Mouse (Mus musculus) kidney, postnatal 0 days (tissue): ENCODE results near the gene Gm37240. TPM values are rescaled to one million over a fixed set of nuclear protein-coding genes. Genes with fewer than 3 reads are reported as not detected.
A peak's percentile ranks its signal among the peaks of the same experiment; 100 is the strongest.

Source experiments
- ATAC-seq: fragments of 200-750 bp; cut with Nextera tagmentation; replicated peaks from 2 replicates; pipeline ENCODE4 v1.8.0; 2017; ENCODE audit warnings: low read depth, moderate number of reproducible peaks, moderate TSS enrichment, moderate library complexity; ENCODE audit not compliant: low FRiP score
- DNase-seq: peaks from one replicate; pipeline ENCODE4 v3.0.0-alpha.2; 2016; ENCODE audit warnings: low spot score
- H3K27ac ChIP-seq: fragments of 300-500 bp; sonication (generic); 2 replicates; pipeline ENCODE4 v1.5.1; 2014; ENCODE audit warnings: mild to moderate bottlenecking
- H3K27me3 ChIP-seq: fragments of 300-500 bp; sonication (generic); 2 replicates; pipeline ENCODE4 v1.6.1; 2014; ENCODE audit warnings: low read length, mixed read lengths; ENCODE audit not compliant: insufficient read depth
- H3K36me3 ChIP-seq: fragments of 300-500 bp; sonication (generic); 2 replicates; pipeline ENCODE4 v1.6.1; 2014; ENCODE audit warnings: low read length, mixed read lengths; ENCODE audit not compliant: insufficient read depth
- H3K4me1 ChIP-seq: fragments of 300-500 bp; sonication (generic); replicated peaks from 2 replicates; pipeline ENCODE4 v1.6.1; 2014; ENCODE audit warnings: antibody characterized with exemption, low read length, mixed read lengths; ENCODE audit not compliant: insufficient read depth
- H3K4me2 ChIP-seq: fragments of 300-500 bp; sonication (generic); 2 replicates; pipeline ENCODE4 v1.6.1; 2014; ENCODE audit warnings: mild to moderate bottlenecking, low read length, moderate library complexity, mixed read lengths
- H3K4me3 ChIP-seq: fragments of 300-500 bp; sonication (generic); replicated peaks from 2 replicates; pipeline ENCODE4 v1.5.1; 2014; ENCODE audit warnings: low read depth, low read length
- H3K9ac ChIP-seq: fragments of 300-500 bp; sonication (generic); 2 replicates; pipeline ENCODE4 v1.6.1; 2014; ENCODE audit warnings: low read depth, low read length
- H3K9me3 ChIP-seq: fragments of 300-500 bp; sonication (generic); replicated peaks from 2 replicates; pipeline ENCODE4 v1.6.1; 2016; ENCODE audit warnings: low read length, inconsistent platforms, mixed read lengths
- CTCF ChIP-seq: IDR thresholded peaks from 2 replicates; pipeline ENCODE4 v1.5.1; 2016; ENCODE audit warnings: antibody characterized with exemption, low read depth, mild to moderate bottlenecking, moderate library complexity
- WGBS: fragments of 180-500 bp; shearing (Covaris S2); extraction: QIAGEN DNeasy Blood & Tissue Kit; methylation state at CpG from one replicate; pipeline ENCODE4 v1.1.7; 2014; 5-methylcytosine and 5-hydroxymethylcytosine counted together
- polyA plus RNA-seq: library from polyadenylated mRNA; unstranded; fragments of >200 nt; fragmentation: Nextera tagmentation; extraction: Ambion mirVana; gene quantifications from 2 replicates; pipeline ENCODE4 v1.2.1, GENCODE M21; 2015

Gene Gm37240
- polyA plus RNA-seq, 1 experiment from 2014 or later: 10.8 TPM

- Histone ChIP-seq H3K4me1 (no peaks in the 10 kb centered on the region; the same call in 1 of the 2 replicates), H3K9me3 (no peaks in the 10 kb centered on the region), H3K36me3 (no peaks in the 10 kb centered on the region), H3K27me3 (no peaks in the 10 kb centered on the region), H3K4me2 (no peak overlapping the region), H3K9ac (no peak overlapping the region), H3K4me3 (no peak overlapping the region), H3K27ac (no peak overlapping the region)
- DNase-seq: no peak
- WGBS: 53% methylated on average over 17 of the region's 17 CpGs
- no peak for ATAC-seq
- no peak for TF ChIP-seq CTCF
Observed at GRCm38 (mm10) chr3:85209887-85210844, 677.2 kb downstream of the Gm37240 start.

GRCm38 (mm10) chr3:85206475-85206874, 680.8 kb downstream of the Gm37240 start:
- no peaks in the 10 kb centered on the region; the same call in 1 of the 2 replicates for H3K4me1 ChIP-seq
- DNase-seq (no peak), ATAC-seq (no peak)
- WGBS: 75% methylated on average over 7 of the region's 7 CpGs
- H3K4me3 ChIP-seq: no peak overlapping the region
- TF ChIP-seq CTCF: no peak
- H3K27me3 ChIP-seq: no peaks in the 10 kb centered on the region
- no peak overlapping the region for H3K4me2 ChIP-seq
- H3K9me3 ChIP-seq: no peaks in the 10 kb centered on the region
- no peak overlapping the region for H3K9ac ChIP-seq
- H3K36me3 ChIP-seq: no peaks in the 10 kb centered on the region
- no peak overlapping the region for H3K27ac ChIP-seq

- no peaks in the 10 kb centered on the region; the same call in 1 of the 2 replicates for H3K4me1 ChIP-seq
- H3K36me3 ChIP-seq: no peaks in the 10 kb centered on the region
- H3K4me2 ChIP-seq: no peak overlapping the region
- H3K27me3 ChIP-seq: no peaks in the 10 kb centered on the region
- DNase-seq: no peak
- no peak overlapping the region for H3K9ac ChIP-seq
- TF ChIP-seq CTCF: no peak
- WGBS: 91% methylated on average over 4 of the region's 4 CpGs
- no peaks in the 10 kb centered on the region for H3K9me3 ChIP-seq
- H3K4me3 ChIP-seq: no peak overlapping the region
- no peak overlapping the region for H3K27ac ChIP-seq
- no peak for ATAC-seq
Observed at GRCm38 (mm10) chr3:85205911-85206310, 681.4 kb downstream of the Gm37240 start.

- H3K27me3 ChIP-seq: no peaks in the 10 kb centered on the region
- H3K4me3 ChIP-seq: no peak overlapping the region
- no peaks in the 10 kb centered on the region for H3K9me3 ChIP-seq
- ATAC-seq (no peak), DNase-seq (peak; percentile 55)
- H3K4me1 ChIP-seq: no peaks in the 10 kb centered on the region
- no peak for TF ChIP-seq CTCF
- 15% methylated on average over 9 of the region's 9 CpGs for WGBS
- no peak overlapping the region for H3K27ac ChIP-seq
- no peak overlapping the region for H3K9ac ChIP-seq
- H3K36me3 ChIP-seq: no peaks in the 10 kb centered on the region
- H3K4me2 ChIP-seq: no peak overlapping the region
Observed at GRCm38 (mm10) chr3:85203659-85204058, 683.7 kb downstream of the Gm37240 start.

- no peak for ATAC-seq
Observed at GRCm38 (mm10) chr3:85202726-85203125, 684.6 kb downstream of the Gm37240 start.

GRCm38 (mm10) chr3:85201785-85202184, 685.5 kb downstream of the Gm37240 start:
- Histone ChIP-seq H3K4me3 (no peak overlapping the region), H3K27ac (no peak overlapping the region), H3K9ac (no peak overlapping the region), H3K4me1 (no peaks in the 10 kb centered on the region), H3K9me3 (no peaks in the 10 kb centered on the region), H3K27me3 (no peaks in the 10 kb centered on the region), H3K4me2 (no peak overlapping the region), H3K36me3 (no peaks in the 10 kb centered on the region)
- WGBS: 80% methylated on average over 4 of the region's 4 CpGs
- TF ChIP-seq CTCF: no peak
- ATAC-seq (no peak), DNase-seq (no peak)

More at GRCm38 (mm10) chr3:85202726-85203125, 684.6 kb downstream of the Gm37240 start:
- Histone ChIP-seq H3K27ac (no peak overlapping the region), H3K27me3 (no peaks in the 10 kb centered on the region), H3K9ac (no peak overlapping the region), H3K4me3 (no peak overlapping the region), H3K4me1 (no peaks in the 10 kb centered on the region), H3K36me3 (no peaks in the 10 kb centered on the region), H3K9me3 (no peaks in the 10 kb centered on the region), H3K4me2 (no peak overlapping the region)
- DNase-seq: no peak
- 40% methylated on average over 3 of the region's 3 CpGs for WGBS
- TF ChIP-seq CTCF: no peak
